Mouse (Mus musculus) C2C12 (cell line): ENCODE data around the gene Tenm2.

Source experiments
- CTCF ChIP-seq: IDR thresholded peaks from one replicate; pipeline ENCODE4 v1.5.1; 2011; ENCODE audit not compliant: control insufficient read depth, insufficient read depth, insufficient read length
- MAX ChIP-seq: IDR thresholded peaks from one replicate; pipeline ENCODE4 v1.6.1; 2011; ENCODE audit warnings: mild to moderate bottlenecking, control low read depth

- TF ChIP-seq CTCF (no peak), MAX (no peak)
Observed at GRCm38 (mm10) chr11:36446351-36446750, 789.4 kb downstream of the Tenm2 start.
